Comparison of ENCODE assay signal across 8 mouse cellular contexts in the genomic region with DNA sequence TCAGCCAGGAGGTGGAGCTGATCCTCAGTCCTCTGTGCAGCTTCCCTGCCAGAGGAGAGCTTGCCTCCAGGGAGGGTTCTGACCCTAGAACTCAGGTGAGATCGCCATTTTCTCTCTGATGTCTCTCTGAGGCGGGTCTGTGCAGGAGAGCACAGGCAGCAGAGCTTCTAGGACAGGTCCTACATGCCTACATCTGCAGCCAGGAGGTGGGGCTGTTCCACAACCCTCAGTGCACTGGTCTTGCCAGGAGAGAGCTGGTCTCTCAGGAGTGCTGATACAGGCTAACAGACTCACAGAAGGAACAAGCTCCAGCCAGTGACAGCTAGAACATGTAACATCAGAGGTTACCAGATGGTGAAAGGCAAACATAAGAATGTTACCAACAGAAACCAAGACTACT.
DNase-seq lines count a peak whose midpoint lies in the region; ATAC-seq and TF ChIP-seq lines count a peak whose summit lies in the region.

No protein-coding gene starts in this region.

- no peak for TF ChIP-seq POLR2A in liver, adult 2 months (IDR thresholded peaks at IDR 0.05; ENCODE audit: extremely low read depth, insufficient read depth, low read length)

- H3K9ac ChIP-seq in liver, adult 2 months (ENCODE audit: low read depth, low read length), result no peak overlapping the region
- H3K9ac ChIP-seq in liver, embryonic 12.5 days, result no peak overlapping the region
- no peak overlapping the region for H3K9ac ChIP-seq in stomach, postnatal 0 days (ENCODE audit: low read length)
- no peak overlapping the region for H3K9ac ChIP-seq in forebrain, embryonic 12.5 days
- no peak overlapping the region for H3K9ac ChIP-seq in hindbrain, embryonic 12.5 days

- H3K27me3 ChIP-seq in liver, adult 2 months (ENCODE audit: control insufficient read depth, insufficient read depth, low read length), result no peaks in the 10 kb centered on the region
- H3K27me3 ChIP-seq in liver, embryonic 12.5 days (replicated peaks), result no peaks in the 10 kb centered on the region
- H3K27me3 ChIP-seq in stomach, postnatal 0 days (ENCODE audit: control insufficient read depth, insufficient read depth, low read length), result no peaks in the 10 kb centered on the region
- no peaks in the 10 kb centered on the region for H3K27me3 ChIP-seq in forebrain, embryonic 12.5 days
- no peaks in the 10 kb centered on the region for H3K27me3 ChIP-seq in hindbrain, embryonic 12.5 days

- H3K4me1 ChIP-seq in liver, adult 2 months (ENCODE audit: control insufficient read depth, insufficient read depth, low read length), result no peaks in the 10 kb centered on the region
- 0 out of 2 replicates have a peak, but pooled peaks cover 11% of the 10 kb centered on the region for H3K4me1 ChIP-seq in liver, embryonic 12.5 days
- H3K4me1 ChIP-seq in stomach, postnatal 0 days (replicated peaks; ENCODE audit: control insufficient read depth, insufficient read depth), result no peaks in the 10 kb centered on the region
- H3K4me1 ChIP-seq in forebrain, embryonic 12.5 days, result 0 out of 2 replicates have a peak, but pooled peaks cover 2% of the 10 kb centered on the region
- no peaks in the 10 kb centered on the region for H3K4me1 ChIP-seq in hindbrain, embryonic 12.5 days

- H3K27ac ChIP-seq in liver, adult 2 months (replicated peaks; ENCODE audit: insufficient read depth, low read depth, low read length), result no peak overlapping the region
- no peak overlapping the region for H3K27ac ChIP-seq in liver, embryonic 12.5 days
- no peak overlapping the region for H3K27ac ChIP-seq in stomach, postnatal 0 days (replicated peaks)
- H3K27ac ChIP-seq in forebrain, embryonic 12.5 days, result no peak overlapping the region
- H3K27ac ChIP-seq in hindbrain, embryonic 12.5 days, result no peak overlapping the region

- H3K36me3 ChIP-seq in liver, adult 2 months (ENCODE audit: control insufficient read depth, insufficient read depth, low read length), result no peaks in the 10 kb centered on the region
- H3K36me3 ChIP-seq in liver, embryonic 12.5 days, result no peaks in the 10 kb centered on the region
- no peaks in the 10 kb centered on the region for H3K36me3 ChIP-seq in stomach, postnatal 0 days (ENCODE audit: control insufficient read depth, insufficient read depth, low read length)
- H3K36me3 ChIP-seq in forebrain, embryonic 12.5 days (replicated peaks), result no peaks in the 10 kb centered on the region
- no peaks in the 10 kb centered on the region for H3K36me3 ChIP-seq in hindbrain, embryonic 12.5 days

- peak; percentile 30 for DNase-seq in liver, adult 2 months (ENCODE audit: extremely low read depth, low read depth, low spot score)
- peak; percentile 22 for DNase-seq in adipocyte (ENCODE audit: low spot score)
- peak; percentile 52 to 65 for DNase-seq in kidney, postnatal 4 days
- peak; percentile 65 for DNase-seq in stomach, postnatal 0 days (ENCODE audit: low spot score)
- no peak for DNase-seq in neural tube, embryonic 10.5 days (ENCODE audit: extremely low spot score, low spot score)

- WGBS in liver, adult 2 months, result 14% methylated on average over 2 of the region's 2 CpGs
- WGBS in liver, embryonic 12.5 days (ENCODE audit: insufficient replicate concordance), result 23% methylated on average over 2 of the region's 2 CpGs
- WGBS in stomach, postnatal 0 days, result 34% methylated on average over 2 of the region's 2 CpGs
- 42% methylated on average over 2 of the region's 2 CpGs for WGBS in forebrain, embryonic 12.5 days
- WGBS in hindbrain, embryonic 12.5 days, result 33% methylated on average over 2 of the region's 2 CpGs

- H3K79me2 ChIP-seq in liver, adult 2 months (ENCODE audit: control insufficient read depth, insufficient read depth, low read length), result no peaks in the 10 kb centered on the region

- H3K9me3 ChIP-seq in liver, embryonic 12.5 days (replicated peaks), result no peaks in the 10 kb centered on the region
- no peaks in the 10 kb centered on the region for H3K9me3 ChIP-seq in stomach, postnatal 0 days (ENCODE audit: control insufficient read depth, low read length)
- H3K9me3 ChIP-seq in forebrain, embryonic 12.5 days, result no peaks in the 10 kb centered on the region
- H3K9me3 ChIP-seq in hindbrain, embryonic 12.5 days (replicated peaks), result no peaks in the 10 kb centered on the region

- no peak overlapping the region for H3K4me3 ChIP-seq in liver, adult 2 months (ENCODE audit: insufficient read depth, low read depth, low read length)
- H3K4me3 ChIP-seq in liver, embryonic 12.5 days, result no peak overlapping the region
- H3K4me3 ChIP-seq in stomach, postnatal 0 days (ENCODE audit: low read depth, low read length), result no peak overlapping the region
- H3K4me3 ChIP-seq in forebrain, embryonic 12.5 days (replicated peaks), result no peak overlapping the region
- H3K4me3 ChIP-seq in hindbrain, embryonic 12.5 days, result no peak overlapping the region

- H3K4me2 ChIP-seq in liver, embryonic 12.5 days, result no peak overlapping the region
- H3K4me2 ChIP-seq in stomach, postnatal 0 days (replicated peaks; ENCODE audit: low read depth), result no peak overlapping the region
- H3K4me2 ChIP-seq in forebrain, embryonic 12.5 days, result no peak overlapping the region
- H3K4me2 ChIP-seq in hindbrain, embryonic 12.5 days (replicated peaks), result no peak overlapping the region

- no peak for ATAC-seq in liver, embryonic 12.5 days
- ATAC-seq in stomach, postnatal 0 days (ENCODE audit: low FRiP score, low TSS enrichment), result no peak
- no peak for ATAC-seq in forebrain, embryonic 12.5 days (ENCODE audit: low FRiP score)
- no peak for ATAC-seq in hindbrain, embryonic 12.5 days (ENCODE audit: low FRiP score)

- TF ChIP-seq EP300 in stomach, postnatal 0 days (optimal IDR thresholded peaks at IDR 0.05), result no peak

- TF ChIP-seq CTCF in liver, adult 2 months (IDR thresholded peaks at IDR 0.05; ENCODE audit: low read depth, low read length), result peak; percentile 77
- peak; percentile 73 for TF ChIP-seq CTCF in stomach, postnatal 0 days (IDR thresholded peaks at IDR 0.05; ENCODE audit: low read depth)
